Mouse (Mus musculus) adipocyte (in vitro differentiated cells): ENCODE results near the gene Hpgd.
A peak's percentile ranks its signal among the peaks of the same experiment; 100 is the strongest.

ENCODE experiments used
- DNase-seq: peaks from one replicate; pipeline ENCODE4 v3.0.0-alpha.2; 2016; ENCODE audit warnings: low spot score

The Hpgd gene

GRCm38 (mm10) chr8:56327709-56328108 is 33.3 kb downstream of the Hpgd start:
- DNase-seq, result no peak

GRCm38 (mm10) chr8:56328130-56328542 is 33.8 kb downstream of the Hpgd start:
- DNase-seq, result no peak

GRCm38 (mm10) chr8:56335390-56336000 is 41.1 kb downstream of the Hpgd start:
- no peak for DNase-seq

GRCm38 (mm10) chr8:56336771-56337170 is 42.4 kb downstream of the Hpgd start:
- DNase-seq, result no peak

GRCm38 (mm10) chr8:56343505-56343904 is 49.1 kb downstream of the Hpgd start:
- peak; percentile 22 for DNase-seq

GRCm38 (mm10) chr8:56343940-56344339 is 49.6 kb downstream of the Hpgd start:
- peak; percentile 46 for DNase-seq

GRCm38 (mm10) chr8:56344359-56344758 is 50.0 kb downstream of the Hpgd start:
- peak; percentile 54 for DNase-seq

- DNase-seq, result peak; percentile 65
Measured at GRCm38 (mm10) chr8:56345641-56346420, 51.4 kb downstream of the Hpgd start.

GRCm38 (mm10) chr8:56363180-56363579 is 68.8 kb downstream of the Hpgd start:
- no peak for DNase-seq
